ENCODE assay signal across 19 mouse cellular contexts in the genomic region with DNA sequence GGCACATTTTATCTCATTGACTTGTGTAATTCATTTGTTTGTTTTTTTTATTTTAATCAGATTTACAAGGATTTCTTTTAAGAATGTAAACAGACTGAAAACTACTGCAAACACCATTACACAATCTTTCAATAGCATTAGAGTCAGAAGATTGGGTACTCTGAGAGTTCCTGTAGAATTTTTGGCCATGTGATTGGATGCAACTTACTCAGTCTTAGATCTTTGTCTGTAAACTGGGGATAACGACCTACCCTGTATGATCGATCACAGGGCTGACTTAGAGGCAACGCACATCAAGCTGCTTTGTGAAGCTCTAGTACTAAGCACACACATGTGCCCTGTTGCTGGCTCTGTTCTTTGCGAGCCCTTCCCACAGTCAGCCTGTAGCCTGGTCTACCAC. TPM values are rescaled to one million over a fixed set of nuclear protein-coding genes. Genes with fewer than 3 reads are reported as not detected.
"Had no signal": no experiment of that assay in that cellular context is flagged by ENCODE, and none has a peak within 500 bp of the region (broad histone marks: within the 10 kb centered on the region; RNA-seq: fewer than 3 reads in every experiment).

No protein-coding gene starts in this region.

- H3K4me3 ChIP-seq: neural tube, embryonic 13.5 days; neural tube, embryonic 15.5 days; stomach, embryonic 15.5 days had no signal

- H3K27ac ChIP-seq: neural tube, embryonic 13.5 days; neural tube, embryonic 15.5 days; stomach, embryonic 15.5 days; stomach, postnatal 0 days had no signal

- H3K9ac ChIP-seq: neural tube, embryonic 13.5 days; neural tube, embryonic 15.5 days; stomach, embryonic 15.5 days had no signal

- H3K36me3 ChIP-seq: neural tube, embryonic 13.5 days; neural tube, embryonic 15.5 days; stomach, embryonic 15.5 days had no signal

- H3K27me3 ChIP-seq: neural tube, embryonic 13.5 days; neural tube, embryonic 15.5 days; stomach, embryonic 15.5 days had no signal

- DNase-seq: retina, postnatal 1 day; right cerebral cortex, adult 18-20 months; right cerebral cortex, postnatal 14 days; right cerebral cortex, postnatal 25 days; right cerebral cortex, postnatal 4 days; spleen, adult 18-20 months; thymus, adult 18-20 months; thymus, adult 2 months; thymus, postnatal 14 days; thymus, postnatal 25 days; thymus, postnatal 36 days; thymus, postnatal 4 days had no signal

- H3K9me3 ChIP-seq: stomach, embryonic 15.5 days had no signal

- H3K4me1 ChIP-seq: neural tube, embryonic 15.5 days; stomach, embryonic 15.5 days had no signal

- H3K4me2 ChIP-seq: neural tube, embryonic 13.5 days; neural tube, embryonic 15.5 days; stomach, embryonic 15.5 days had no signal

RNA-seq across cellular contexts. Expression of a gene that starts 11.7 kb away (rescaled TPM):
- total RNA-seq: neutrophil, adult 5-6 weeks had no signal
- polyA plus RNA-seq: small intestine, adult 2 months; spleen, adult 2 months; stomach, postnatal 0 days had no signal
